Mouse (Mus musculus) hindbrain, embryonic 14.5 days (tissue): ENCODE measurements around the gene Bcl2l1. TPM values are rescaled to one million over a fixed set of nuclear protein-coding genes. Genes with fewer than 3 reads are reported as not detected.

Source experiments
- ATAC-seq: fragments of 200-750 bp; cut with Nextera tagmentation; 2 replicates; pipeline ENCODE4 v1.8.0; 2017; ENCODE audit warnings: moderate number of reproducible peaks, mild to moderate bottlenecking, moderate TSS enrichment, moderate library complexity; ENCODE audit not compliant: low FRiP score
- DNase-seq: peaks from one replicate; pipeline ENCODE4 v3.0.0-alpha.2; 2015; ENCODE audit warnings: low spot score
- H3K27ac ChIP-seq: fragments of 300-500 bp; sonication (generic); 2 replicates; pipeline ENCODE4 v1.5.1; 2014; ENCODE audit warnings: mild to moderate bottlenecking, moderate library complexity
- H3K27me3 ChIP-seq: fragments of 300-500 bp; sonication (generic); 2 replicates; pipeline ENCODE4 v1.6.1; 2014; ENCODE audit warnings: mild to moderate bottlenecking, low read length, mixed read lengths; ENCODE audit not compliant: control insufficient read depth, insufficient read depth
- H3K36me3 ChIP-seq: fragments of 300-500 bp; sonication (generic); replicated peaks from 2 replicates; pipeline ENCODE4 v1.6.1; 2014; ENCODE audit not compliant: control insufficient read depth, insufficient read depth
- H3K4me1 ChIP-seq: fragments of 300-500 bp; sonication (generic); replicated peaks from 2 replicates; pipeline ENCODE4 v1.6.1; 2014; ENCODE audit warnings: antibody characterized with exemption, low read length, mixed read lengths; ENCODE audit not compliant: control insufficient read depth, insufficient read depth
- H3K4me2 ChIP-seq: fragments of 300-500 bp; sonication (generic); replicated peaks from 2 replicates; pipeline ENCODE4 v1.6.1; 2014; ENCODE audit warnings: mild to moderate bottlenecking, moderate library complexity
- H3K4me3 ChIP-seq: fragments of 300-500 bp; sonication (generic); replicated peaks from 2 replicates; pipeline ENCODE4 v1.5.1; 2014; ENCODE audit warnings: mild to moderate bottlenecking, low read length
- H3K9ac ChIP-seq: fragments of 300-500 bp; sonication (generic); 2 replicates; pipeline ENCODE4 v1.6.1; 2014
- H3K9me3 ChIP-seq: fragments of 300-500 bp; sonication (generic); 2 replicates; pipeline ENCODE4 v1.6.1; 2016; ENCODE audit warnings: low read length; ENCODE audit not compliant: control insufficient read depth
- WGBS: fragments of 180-500 bp; shearing (Covaris S2); extraction: QIAGEN DNeasy Blood & Tissue Kit; methylation state at CpG from one replicate; pipeline ENCODE4 v1.1.7; 2014; 5-methylcytosine and 5-hydroxymethylcytosine counted together
- polyA plus RNA-seq: library from polyadenylated mRNA; unstranded; fragments of >200 nt; fragmentation: Nextera tagmentation; extraction: Ambion mirVana; gene quantifications from 2 replicates; pipeline ENCODE4 v1.2.1, GENCODE M21; 2014

Bcl2l1 gene
- polyA plus RNA-seq, 1 experiment from 2014 or later = 155 TPM

- Histone ChIP-seq H3K27ac (no peak overlapping the region), H3K4me3 (no peak overlapping the region), H3K27me3 (no peaks in the 10 kb centered on the region), H3K9me3 (no peaks in the 10 kb centered on the region), H3K36me3 (peaks cover 15% of the 10 kb centered on the region), H3K4me1 (peaks cover 60% of the 10 kb centered on the region), H3K4me2 (peak overlapping the region; percentile 77), H3K9ac (no peak overlapping the region)
- WGBS = 85% methylated on average over 3 of the region's 3 CpGs
- ATAC-seq (no peak), DNase-seq (no peak)
Measured at GRCm38 (mm10) chr2:152826481-152826880, 5.0 kb downstream of the Bcl2l1 start.

- DNase-seq (no peak), ATAC-seq (no peak)
- Histone ChIP-seq H3K9ac (no peak overlapping the region), H3K4me3 (no peak overlapping the region), H3K36me3 (peaks cover 15% of the 10 kb centered on the region), H3K4me1 (peaks cover 68% of the 10 kb centered on the region), H3K9me3 (no peaks in the 10 kb centered on the region), H3K27me3 (no peaks in the 10 kb centered on the region), H3K4me2 (peak overlapping the region; percentile 77; the same call in 1 of the 2 replicates), H3K27ac (no peak overlapping the region)
- WGBS = 93% methylated on average over 2 of the region's 2 CpGs
Measured at GRCm38 (mm10) chr2:152825713-152826112, 5.8 kb downstream of the Bcl2l1 start.

- no peak overlapping the region for H3K9ac ChIP-seq
- no peak overlapping the region for H3K27ac ChIP-seq
- H3K9me3 ChIP-seq = no peaks in the 10 kb centered on the region
- H3K36me3 ChIP-seq = peaks cover 15% of the 10 kb centered on the region
- H3K4me3 ChIP-seq = no peak overlapping the region
- 0 out of 2 replicates have a peak overlapping the region, but pooled peaks have one; percentile 5 for H3K4me2 ChIP-seq
- WGBS = 79% methylated on average over 4 of the region's 4 CpGs
- ATAC-seq = no peak
- DNase-seq = no peak
- H3K27me3 ChIP-seq = no peaks in the 10 kb centered on the region
- H3K4me1 ChIP-seq = peaks cover 72% of the 10 kb centered on the region
Measured at GRCm38 (mm10) chr2:152825168-152825697, 6.3 kb downstream of the Bcl2l1 start.

GRCm38 (mm10) chr2:152824438-152825167 lies 6.9 kb downstream of the Bcl2l1 start:
- 86% methylated on average over 3 of the region's 3 CpGs for WGBS

DNA sequence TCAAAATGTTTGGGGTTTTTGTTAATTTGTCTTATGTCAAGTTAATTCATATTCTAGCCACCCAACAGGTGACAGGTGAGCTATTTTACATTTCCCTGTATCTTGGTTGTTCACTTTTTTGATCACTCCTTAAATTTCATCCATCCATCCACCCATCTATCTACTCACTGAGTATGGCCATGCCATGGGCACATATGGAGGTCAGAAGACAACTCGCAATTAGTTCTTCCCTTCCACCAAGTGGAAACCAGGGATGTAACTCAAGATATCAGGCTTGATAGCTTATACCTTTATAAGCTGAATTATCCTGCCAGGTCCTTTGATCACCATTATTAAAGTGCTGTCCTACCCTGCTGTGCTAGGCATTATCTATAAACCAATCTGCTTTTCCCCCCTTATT lies 7.8 kb downstream of the Bcl2l1 start:
- Histone ChIP-seq H3K36me3 (peaks cover 21% of the 10 kb centered on the region), H3K4me2 (no peak overlapping the region), H3K9ac (no peak overlapping the region), H3K9me3 (no peaks in the 10 kb centered on the region), H3K4me3 (no peak overlapping the region), H3K27ac (no peak overlapping the region), H3K27me3 (no peaks in the 10 kb centered on the region), H3K4me1 (peaks cover 68% of the 10 kb centered on the region)
- ATAC-seq (no peak), DNase-seq (no peak)
- WGBS = 97% methylated on average over 1 of the region's 1 CpGs

More at GRCm38 (mm10) chr2:152824438-152825167, 6.9 kb downstream of the Bcl2l1 start:
- no peak for ATAC-seq
- peaks cover 75% of the 10 kb centered on the region for H3K4me1 ChIP-seq
- H3K4me3 ChIP-seq = no peak overlapping the region
- H3K4me2 ChIP-seq = no peak overlapping the region
- no peaks in the 10 kb centered on the region for H3K9me3 ChIP-seq
- no peak for DNase-seq
- H3K27me3 ChIP-seq = no peaks in the 10 kb centered on the region
- peaks cover 15% of the 10 kb centered on the region for H3K36me3 ChIP-seq
- no peak overlapping the region for H3K9ac ChIP-seq
- no peak overlapping the region for H3K27ac ChIP-seq

DNA sequence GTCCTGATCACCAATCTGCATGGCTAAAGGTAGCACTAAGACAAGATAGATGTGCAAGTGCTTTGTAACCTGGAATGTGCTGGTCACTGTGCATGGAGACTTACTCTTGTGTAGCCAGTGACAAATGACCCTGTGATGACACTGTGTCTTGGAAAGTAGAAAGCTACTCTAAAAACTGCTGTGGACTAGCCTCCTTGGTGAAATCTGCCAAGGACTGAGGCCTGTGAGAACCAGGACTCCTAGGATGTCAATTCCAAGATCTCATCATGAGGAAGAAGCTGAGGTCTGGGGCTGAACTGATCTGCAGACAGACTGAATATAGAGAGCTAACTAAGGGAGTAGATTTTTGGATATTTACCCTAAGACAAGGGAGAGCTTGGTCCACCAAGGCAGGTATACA lies 10.0 kb downstream of the Bcl2l1 start:
- no peak for ATAC-seq
- Histone ChIP-seq H3K4me2 (no peak overlapping the region), H3K9me3 (no peaks in the 10 kb centered on the region), H3K27me3 (no peaks in the 10 kb centered on the region), H3K4me3 (no peak overlapping the region), H3K4me1 (peaks cover 56% of the 10 kb centered on the region), H3K36me3 (peaks cover 12% of the 10 kb centered on the region; the same call in 1 of the 2 replicates), H3K27ac (0 out of 2 replicates have a peak overlapping the region, but pooled peaks have one; percentile 22), H3K9ac (no peak overlapping the region)
- DNase-seq = no peak

DNA sequence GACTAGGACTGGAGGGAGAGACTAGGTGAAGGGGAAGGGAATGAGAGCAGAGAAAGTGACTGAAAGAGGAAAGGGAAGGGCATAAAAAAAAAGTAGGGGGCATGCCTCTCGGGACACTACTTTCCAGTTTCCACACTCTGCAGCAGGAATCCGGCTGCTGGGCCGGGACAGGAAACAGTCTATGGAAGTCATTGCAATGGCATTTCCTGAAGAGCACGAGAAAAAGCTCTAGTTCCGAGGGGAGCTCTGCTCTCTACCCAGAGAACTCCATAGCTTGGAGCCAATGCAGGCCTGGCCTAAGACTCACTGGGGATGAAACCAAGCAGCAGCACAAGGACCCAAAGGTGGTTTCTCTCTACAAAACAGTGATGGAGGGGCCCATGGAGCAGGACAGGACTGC lies 10.5 kb downstream of the Bcl2l1 start:
- H3K36me3 ChIP-seq = peaks cover 12% of the 10 kb centered on the region; the same call in 1 of the 2 replicates
- no peak overlapping the region for H3K4me3 ChIP-seq
- peaks cover 51% of the 10 kb centered on the region for H3K4me1 ChIP-seq
- H3K27ac ChIP-seq = peak overlapping the region; percentile 33; the same call in 1 of the 2 replicates
- H3K9ac ChIP-seq = no peak overlapping the region
- H3K9me3 ChIP-seq = no peaks in the 10 kb centered on the region
- ATAC-seq = no peak
- WGBS = 57% methylated on average over 5 of the region's 5 CpGs
- no peak for DNase-seq
- H3K4me2 ChIP-seq = no peak overlapping the region
- no peaks in the 10 kb centered on the region for H3K27me3 ChIP-seq

- ATAC-seq (peak; percentile 63; the same call in 1 of the 2 replicates), DNase-seq (no peak)
- no peak overlapping the region for H3K4me3 ChIP-seq
- H3K36me3 ChIP-seq = peaks cover 7% of the 10 kb centered on the region; the same call in 1 of the 2 replicates
- H3K9ac ChIP-seq = no peak overlapping the region
- 2% methylated on average over 2 of the region's 2 CpGs for WGBS
- no peaks in the 10 kb centered on the region for H3K9me3 ChIP-seq
- H3K27ac ChIP-seq = peak overlapping the region; percentile 44; the same call in 1 of the 2 replicates
- H3K4me1 ChIP-seq = peaks cover 44% of the 10 kb centered on the region
- no peaks in the 10 kb centered on the region for H3K27me3 ChIP-seq
- no peak overlapping the region for H3K4me2 ChIP-seq
Measured at GRCm38 (mm10) chr2:152820369-152820768, 11.2 kb downstream of the Bcl2l1 start.

DNA sequence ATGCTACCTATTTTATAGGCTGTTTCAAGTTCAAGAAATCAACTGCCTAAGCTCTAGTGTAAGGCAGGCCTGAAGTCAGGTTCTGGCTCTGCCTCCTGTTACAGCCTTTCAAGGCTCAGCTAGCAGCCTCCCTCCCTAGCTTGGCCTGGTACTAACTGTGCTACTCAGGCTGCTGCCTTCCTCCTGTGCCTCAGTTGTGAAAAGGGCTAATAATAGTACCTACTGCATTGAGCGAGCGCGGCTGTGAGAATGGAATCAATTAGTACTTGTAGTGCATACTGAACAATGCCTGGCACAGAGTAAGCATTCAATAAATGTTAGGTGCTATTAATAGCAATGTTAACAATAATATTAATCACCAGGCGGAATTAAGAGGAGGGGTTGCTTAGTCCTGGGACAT lies 11.6 kb downstream of the Bcl2l1 start:
- Histone ChIP-seq H3K9me3 (no peaks in the 10 kb centered on the region), H3K4me2 (no peak overlapping the region), H3K4me3 (no peak overlapping the region), H3K27me3 (no peaks in the 10 kb centered on the region), H3K9ac (no peak overlapping the region), H3K36me3 (peaks cover 5% of the 10 kb centered on the region; the same call in 1 of the 2 replicates), H3K27ac (0 out of 2 replicates have a peak overlapping the region, but pooled peaks have one; percentile 44), H3K4me1 (peaks cover 41% of the 10 kb centered on the region)
- 42% methylated on average over 4 of the region's 4 CpGs for WGBS
- DNase-seq (no peak), ATAC-seq (no peak)
